Mouse (Mus musculus): ENCODE data around the gene Ppp1r3g. TPM values are rescaled to one million over a fixed set of nuclear protein-coding genes. Genes with fewer than 3 reads are reported as not detected.

Gene Ppp1r3g
- polyA plus RNA-seq, 1 experiment from 2014 or later: 0.37 TPM

GRCm38 (mm10) chr13:35997606-35998005 lies 39.0 kb downstream of the Ppp1r3g start:
- no peaks in the 10 kb centered on the region for H3K27me3 ChIP-seq (replicated peaks)
- no peak overlapping the region for H3K9ac ChIP-seq
- no peaks in the 10 kb centered on the region for H3K9me3 ChIP-seq (replicated peaks)
- 0 out of 2 replicates have a peak, but pooled peaks cover 6% of the 10 kb centered on the region for H3K36me3 ChIP-seq
- H3K4me1 ChIP-seq: peaks cover 31% of the 10 kb centered on the region
- H3K4me2 ChIP-seq: no peak overlapping the region
- 85% methylated on average over 4 of the region's 4 CpGs for WGBS (ENCODE audit: insufficient replicate concordance)
- H3K27ac ChIP-seq: no peak overlapping the region
- ATAC-seq: no peak
- no peak overlapping the region for H3K4me3 ChIP-seq

GRCm38 (mm10) chr13:36000798-36001197 lies 42.2 kb downstream of the Ppp1r3g start:
- no peak overlapping the region for H3K4me3 ChIP-seq
- no peak overlapping the region for H3K27ac ChIP-seq
- H3K9ac ChIP-seq: no peak overlapping the region
- no peak for ATAC-seq
- H3K9me3 ChIP-seq (replicated peaks): no peaks in the 10 kb centered on the region
- WGBS (ENCODE audit: insufficient replicate concordance): 24% methylated on average over 1 of the region's 1 CpGs
- no peak overlapping the region for H3K4me2 ChIP-seq
- peaks cover 23% of the 10 kb centered on the region for H3K4me1 ChIP-seq
- 0 out of 2 replicates have a peak, but pooled peaks cover 6% of the 10 kb centered on the region for H3K36me3 ChIP-seq
- no peaks in the 10 kb centered on the region for H3K27me3 ChIP-seq (replicated peaks)

GRCm38 (mm10) chr13:36009981-36010380 lies 51.3 kb downstream of the Ppp1r3g start:
- WGBS (ENCODE audit: insufficient replicate concordance): 56% methylated on average over 2 of the region's 2 CpGs

GRCm38 (mm10) chr13:36015636-36016035 lies 57.0 kb downstream of the Ppp1r3g start:
- Histone ChIP-seq H3K9ac (no peak overlapping the region), H3K4me1 (peaks cover 20% of the 10 kb centered on the region), H3K4me2 (no peak overlapping the region), H3K4me3 (no peak overlapping the region), H3K36me3 (0 out of 2 replicates have a peak, but pooled peaks cover 2% of the 10 kb centered on the region), H3K27ac (no peak overlapping the region), H3K9me3 (replicated peaks) (no peaks in the 10 kb centered on the region), H3K27me3 (replicated peaks) (no peaks in the 10 kb centered on the region)
- ATAC-seq: 0 out of 2 replicates have a peak, but pooled peaks have one; percentile 34
- 59% methylated on average over 3 of the region's 3 CpGs for WGBS (ENCODE audit: insufficient replicate concordance)

More at GRCm38 (mm10) chr13:36009981-36010380, 51.3 kb downstream of the Ppp1r3g start:
- H3K9me3 ChIP-seq (replicated peaks): no peaks in the 10 kb centered on the region
- H3K4me3 ChIP-seq: no peak overlapping the region
- 0 out of 2 replicates have a peak, but pooled peaks cover 2% of the 10 kb centered on the region for H3K36me3 ChIP-seq
- H3K27ac ChIP-seq: no peak overlapping the region
- H3K27me3 ChIP-seq (replicated peaks): no peaks in the 10 kb centered on the region
- no peak overlapping the region for H3K9ac ChIP-seq
- H3K4me1 ChIP-seq: no peaks in the 10 kb centered on the region
- H3K4me2 ChIP-seq: no peak overlapping the region
- no peak for ATAC-seq

GRCm38 (mm10) chr13:36018017-36018416 lies 59.4 kb downstream of the Ppp1r3g start:
- no peaks in the 10 kb centered on the region for H3K27me3 ChIP-seq (replicated peaks)
- no peak overlapping the region for H3K4me2 ChIP-seq
- WGBS (ENCODE audit: insufficient replicate concordance): 72% methylated on average over 2 of the region's 2 CpGs
- H3K9me3 ChIP-seq (replicated peaks): no peaks in the 10 kb centered on the region
- H3K4me3 ChIP-seq: no peak overlapping the region
- no peak overlapping the region for H3K27ac ChIP-seq
- peaks cover 20% of the 10 kb centered on the region for H3K4me1 ChIP-seq
- H3K9ac ChIP-seq: no peak overlapping the region
- no peaks in the 10 kb centered on the region for H3K36me3 ChIP-seq
- ATAC-seq: no peak

- peaks cover 20% of the 10 kb centered on the region for H3K4me1 ChIP-seq
- no peaks in the 10 kb centered on the region for H3K9me3 ChIP-seq (replicated peaks)
- no peaks in the 10 kb centered on the region for H3K27me3 ChIP-seq (replicated peaks)
- 70% methylated on average over 10 of the region's 10 CpGs for WGBS (ENCODE audit: insufficient replicate concordance)
- no peaks in the 10 kb centered on the region for H3K36me3 ChIP-seq
- no peak for ATAC-seq
- H3K4me2 ChIP-seq: no peak overlapping the region
- no peak overlapping the region for H3K4me3 ChIP-seq
- H3K27ac ChIP-seq: no peak overlapping the region
- no peak overlapping the region for H3K9ac ChIP-seq
Observed at GRCm38 (mm10) chr13:36019309-36020274, 61.0 kb downstream of the Ppp1r3g start.

Other genes starting within 250 kb of the Ppp1r3g start
- gene Rpp40, start 52.5 kb upstream of the Ppp1r3g start, polyA plus RNA-seq (2016; fragmentation: Nextera tagmentation; extraction: Ambion mirVana): 15.7 and 16.5 TPM in 2 replicates
- 28.0 and 31.0 TPM in 2 replicates for gene Fars2, start 158.6 kb downstream of the Ppp1r3g start, polyA plus RNA-seq (2016; fragmentation: Nextera tagmentation; extraction: Ambion mirVana)
- gene Lyrm4, start 158.7 kb downstream of the Ppp1r3g start, polyA plus RNA-seq (2016; fragmentation: Nextera tagmentation; extraction: Ambion mirVana): 27.5 and 27.6 TPM in 2 replicates